Mouse (Mus musculus): ENCODE results near the gene Map3k6. TPM values are rescaled to one million over a fixed set of nuclear protein-coding genes. Genes with fewer than 3 reads are reported as not detected.

Map3k6 gene
- total RNA-seq, 2 experiments from 2014 or later = 6.8 to 8.1 TPM

GRCm38 (mm10) chr4:133300421-133300820 is 59.8 kb downstream of the Map3k6 start:
- intact Hi-C loops (cut with DNase I) = no loop called here
- no peak for DNase-seq (ENCODE audit: low spot score in 2 of 2)

GRCm38 (mm10) chr4:133301802-133302201 is 61.2 kb downstream of the Map3k6 start:
- intact Hi-C loops (cut with DNase I) = no loop called here
- peak; percentile 70 for DNase-seq (ENCODE audit: low spot score in 2 of 2)

Small RNA genes lying within 50 kb of the gene (microRNA-seq; reads per million reads assigned to microRNA genes)
- 2.8 reads per million, percentile 5 among the genes with 10 or more reads in this experiment for gene Mir7017

Other genes starting within 250 kb of the Map3k6 start
- gene Ahdc1, start 229.6 kb upstream of the Map3k6 start, total RNA-seq (2021) = 100 to 1,000 TPM in 1 of 2 experiments, 10 to 100 TPM in 1; 91.3 to 110 TPM
- 10 to 100 TPM; 21.5 to 30.3 TPM for gene Wasf2, start 110.3 kb upstream of the Map3k6 start, total RNA-seq (2021)
- gene Cd164l2, start 28.7 kb upstream of the Map3k6 start, total RNA-seq (2021) = 1 to 10 TPM; 4.9 to 10.0 TPM
- gene Gpr3, start 28.3 kb upstream of the Map3k6 start, total RNA-seq (2021) = 1 to 10 TPM; 8.1 to 8.5 TPM
- 1 to 10 TPM; 2.2 to 2.3 TPM for gene Sytl1, start 22.3 kb downstream of the Map3k6 start, total RNA-seq (2021)
- gene Tmem222, start 37.0 kb downstream of the Map3k6 start, total RNA-seq (2021) = 10 to 100 TPM; 87.9 to 96.5 TPM
- 10 to 100 TPM; 58.6 to 59.8 TPM for gene Wdtc1, start 112.7 kb downstream of the Map3k6 start, total RNA-seq (2021)
- gene Slc9a1, start 128.9 kb downstream of the Map3k6 start, total RNA-seq (2021) = 10 to 100 TPM; 48.8 to 56.9 TPM
- not detected for gene Tent5b, start 239.3 kb downstream of the Map3k6 start, total RNA-seq (2021)

Data from left cerebral cortex, postnatal 36 days (tissue).